Mouse (Mus musculus): Measurements from ENCODE around the gene Sgms1. TPM values are rescaled to one million over a fixed set of nuclear protein-coding genes. Genes with fewer than 3 reads are reported as not detected.

Gene Sgms1
- polyA plus RNA-seq, 2 experiments from 2014 or later: 42.2 to 48.0 TPM

Other genes starting within 250 kb of the Sgms1 start
- gene Rpl9-ps6, start 76.9 kb upstream of the Sgms1 start, polyA plus RNA-seq (2017; shearing (Covaris generic)): 100 to 1,000 TPM; 201 to 619 TPM
- 1 to 10 TPM; 6.0 to 8.4 TPM for gene Minpp1, start 96.1 kb upstream of the Sgms1 start, polyA plus RNA-seq (2017; shearing (Covaris generic))
- under 1 TPM; 0.16 to 0.35 TPM for gene Papss2, start 206.1 kb upstream of the Sgms1 start, polyA plus RNA-seq (2017; shearing (Covaris generic))

Data from CD4-positive, CD25-positive, alpha-beta regulatory T cell, adult 4 months (primary cell).